Mouse (Mus musculus): ENCODE measurements at regions not wholly inside any gene's neighbourhood (a gene's known extent, or its start where the extent isn't known, plus 50 kb on each side); places are given as distances from the start of the nearest gene placed in this dataset.

DNA sequence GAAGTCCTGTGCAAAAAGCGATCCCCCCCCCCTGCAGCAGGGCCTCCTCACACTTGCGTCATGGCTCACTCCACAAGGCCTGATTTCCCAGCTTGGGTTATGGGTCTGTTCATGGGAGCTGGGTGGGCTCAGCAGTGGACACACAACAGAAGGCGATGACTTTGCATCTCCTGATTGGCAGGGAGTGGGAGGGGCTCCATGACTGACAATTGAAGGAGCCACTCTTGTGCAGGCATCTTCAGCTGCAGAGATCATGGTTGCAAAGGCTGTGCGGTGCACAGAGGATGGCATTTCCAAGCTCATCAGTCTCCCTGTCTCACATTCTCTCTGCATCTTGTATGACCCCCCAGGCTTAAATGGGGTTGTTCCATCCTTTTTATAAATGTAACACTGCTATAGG is 84.3 kb upstream of the Acsl1 start:
- TF ChIP-seq POLR2A (IDR thresholded peaks at IDR 0.05; ENCODE audit: borderline replicate concordance, extremely low read depth, insufficient read depth, insufficient read length, poor library complexity, severe bottlenecking) (no peak), CTCF (IDR thresholded peaks at IDR 0.05; ENCODE audit: borderline replicate concordance, extremely low read depth, insufficient read depth, insufficient read length) (no peak)
